Mouse (Mus musculus): ENCODE measurements at regions not wholly inside any gene's neighbourhood (a gene's known extent, or its start where the extent isn't known, plus 50 kb on each side); places are given as distances from the start of the nearest gene placed in this dataset.
A peak's percentile ranks its signal among the peaks of the same experiment; 100 is the strongest.
"Not testable (repeated sequence)": the region's sequence is repeated elsewhere in the genome, so short reads cannot be mapped to it uniquely, and the experiment has no call there.

- DNase-seq (ENCODE audit: low read depth, low spot score) = no peak
Observed at GRCm38 (mm10) chr11:92228855-92229254, 651.5 kb upstream of the Kif2b start.

- DNase-seq (ENCODE audit: low read depth, low spot score) = no peak
Observed at GRCm38 (mm10) chr11:92208980-92209548, 631.7 kb upstream of the Kif2b start.

GRCm38 (mm10) chr11:92178393-92178792 lies 601.0 kb upstream of the Kif2b start:
- not testable (repeated sequence) for DNase-seq (ENCODE audit: low read depth, low spot score)

GRCm38 (mm10) chr11:92153124-92153523 lies 575.8 kb upstream of the Kif2b start:
- peak; percentile 10 for DNase-seq (ENCODE audit: low read depth, low spot score)

GRCm38 (mm10) chr11:92135677-92136076 lies 558.3 kb upstream of the Kif2b start:
- peak; percentile 49 for DNase-seq (ENCODE audit: low read depth, low spot score)

GRCm38 (mm10) chr11:92134891-92135590 lies 557.7 kb upstream of the Kif2b start:
- no peak for DNase-seq (ENCODE audit: low read depth, low spot score)

- DNase-seq (ENCODE audit: low read depth, low spot score) = peak; percentile 36
Observed at GRCm38 (mm10) chr11:92084766-92085165, 507.4 kb upstream of the Kif2b start.

- peak; percentile 6 for DNase-seq (ENCODE audit: low read depth, low spot score)
Observed at GRCm38 (mm10) chr11:92041695-92042094, 464.3 kb upstream of the Kif2b start.

- peak; percentile 47 for DNase-seq (ENCODE audit: low read depth, low spot score)
Observed at GRCm38 (mm10) chr11:92040161-92040560, 462.8 kb upstream of the Kif2b start.

- DNase-seq (ENCODE audit: low read depth, low spot score) = no peak
Observed at GRCm38 (mm10) chr11:92018419-92018818, 441.1 kb upstream of the Kif2b start.

- DNase-seq (ENCODE audit: low read depth, low spot score) = peak; percentile 70
Observed at GRCm38 (mm10) chr11:92011284-92011683, 433.9 kb upstream of the Kif2b start.

GRCm38 (mm10) chr11:91995524-91995923 lies 418.2 kb upstream of the Kif2b start:
- DNase-seq (ENCODE audit: low read depth, low spot score) = peak; percentile 49

GRCm38 (mm10) chr11:91969531-91969930 lies 392.2 kb upstream of the Kif2b start:
- DNase-seq (ENCODE audit: low read depth, low spot score) = no peak

- peak; percentile 30 for DNase-seq (ENCODE audit: low read depth, low spot score)
Observed at GRCm38 (mm10) chr11:91944336-91944735, 367.0 kb upstream of the Kif2b start.

Data from brain, adult 2 months (tissue).